Mouse (Mus musculus) thymus, postnatal 36 days (tissue): Measurements from ENCODE around the gene Enah.

ENCODE experiments used
- DNase-seq, 2 experiments: peaks; one replicate each; pipeline ENCODE4 v3.0.0; 2022; ENCODE audit warnings: mixed read lengths in 2 of 2

Enah gene

DNA sequence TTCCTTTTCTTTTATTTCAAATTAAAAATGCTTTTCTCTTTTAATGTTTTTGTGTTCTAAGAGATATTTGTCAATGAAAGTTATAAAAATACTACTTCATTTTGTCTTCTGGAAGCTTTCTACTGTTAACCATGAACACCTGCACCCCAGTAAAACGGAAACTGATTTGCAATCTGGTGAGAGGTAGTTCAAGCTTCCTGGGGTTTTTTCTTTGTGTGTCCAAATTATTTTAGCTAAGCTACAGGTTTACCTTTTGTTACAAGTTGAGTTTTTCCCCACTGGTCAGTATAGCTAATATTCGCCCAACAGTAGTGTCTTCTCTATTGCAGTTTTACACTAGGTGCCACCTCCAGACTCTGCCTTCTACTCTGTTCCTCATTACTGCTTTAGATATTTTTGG lies 62.1 kb downstream of the Enah start:
- no peak for DNase-seq

DNA sequence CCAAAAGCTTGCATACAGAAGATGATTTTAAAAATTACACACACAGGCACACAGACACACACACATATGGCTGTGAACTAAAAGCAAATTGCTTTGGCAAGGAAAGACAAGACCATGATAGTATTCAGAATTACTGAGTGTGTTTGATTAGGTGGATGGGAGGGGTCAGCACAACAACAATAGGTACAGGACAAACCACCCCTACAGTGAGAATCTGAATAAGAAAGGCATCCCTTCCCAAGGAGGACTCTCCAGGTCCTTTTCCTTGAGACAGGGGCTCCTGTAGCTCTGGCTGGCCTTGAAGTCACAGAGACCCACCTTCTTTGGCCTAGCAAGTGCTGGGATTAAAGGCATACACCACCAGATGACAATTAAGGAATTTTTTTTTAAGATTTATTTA lies 66.2 kb downstream of the Enah start:
- DNase-seq, result no peak

DNA sequence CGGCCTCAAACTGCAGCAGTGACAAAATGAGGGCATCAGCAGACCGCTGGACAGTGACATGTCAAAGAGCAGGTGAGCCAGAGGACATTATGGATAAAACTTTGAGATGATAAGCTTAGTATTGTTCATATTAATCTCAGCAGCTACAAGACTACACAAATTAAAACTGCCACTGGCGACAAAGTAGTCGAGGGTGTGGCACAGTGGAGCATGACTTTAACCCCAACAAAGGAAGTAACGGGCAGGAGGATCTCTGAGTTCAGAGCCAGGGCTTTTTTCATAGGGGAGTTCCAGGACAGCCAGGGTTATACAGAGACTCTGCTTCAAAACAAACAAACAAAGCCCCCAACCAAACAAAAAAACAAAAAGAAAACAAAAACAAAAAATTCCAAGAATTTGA lies 68.5 kb downstream of the Enah start:
- no peak for DNase-seq

DNA sequence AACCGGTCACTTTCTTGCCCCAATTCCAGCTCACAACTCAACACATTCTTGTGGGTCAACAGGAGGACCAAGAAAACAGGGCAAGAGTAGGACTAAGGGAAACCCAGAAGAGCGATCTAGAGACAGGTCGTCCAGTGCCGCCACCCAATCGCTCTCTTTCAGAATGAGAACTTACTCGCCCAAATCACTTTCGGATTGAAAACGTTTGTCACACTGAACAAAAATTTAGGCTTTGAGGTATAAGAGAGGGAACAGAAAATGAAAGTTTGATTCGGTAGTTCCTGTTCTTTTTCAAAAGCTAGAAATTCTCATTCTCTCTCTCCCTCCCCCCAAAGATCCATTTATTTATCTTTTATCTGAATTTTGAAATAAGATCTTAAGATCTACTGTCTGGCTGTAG lies 69.1 kb downstream of the Enah start:
- no peak for DNase-seq

DNA sequence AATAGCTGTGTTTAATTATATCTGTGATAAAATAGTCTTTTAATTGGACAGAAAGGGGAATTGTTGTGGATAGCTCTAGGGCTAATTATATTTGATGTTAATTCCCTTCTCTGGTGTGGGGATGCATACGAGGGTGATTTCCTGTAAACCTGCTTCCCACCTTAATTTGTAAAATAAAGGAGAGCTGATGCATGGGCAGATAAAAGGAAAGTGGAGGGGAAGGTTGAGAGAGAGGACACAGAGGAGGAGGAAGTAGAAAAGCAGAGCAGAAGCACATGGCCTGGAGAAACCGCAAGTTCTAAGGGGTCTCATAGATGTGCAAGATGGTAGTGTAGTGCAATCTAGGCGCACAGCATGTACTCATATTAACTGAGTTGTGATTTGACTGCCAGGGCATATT lies 71.6 kb downstream of the Enah start:
- no peak for DNase-seq

DNA sequence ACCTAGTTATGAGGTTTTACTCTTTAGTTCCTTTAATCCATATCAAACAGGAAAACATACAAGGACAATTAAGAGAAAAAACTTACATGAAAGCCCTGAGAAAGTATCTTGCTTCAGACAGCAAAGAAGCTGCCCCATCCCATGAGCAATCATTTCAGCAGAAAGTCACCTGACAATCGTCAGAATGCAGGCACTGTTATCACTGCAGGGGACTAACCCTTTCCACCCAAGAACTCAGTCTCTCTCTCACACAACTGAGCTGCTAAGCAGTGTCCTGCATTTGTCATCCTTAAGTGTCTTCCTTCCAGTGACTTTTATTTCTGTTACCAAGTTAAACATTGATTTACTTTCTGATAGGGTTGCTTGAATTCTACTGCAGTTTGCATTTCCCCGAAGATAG lies 82.7 kb downstream of the Enah start:
- no peak for DNase-seq

DNA sequence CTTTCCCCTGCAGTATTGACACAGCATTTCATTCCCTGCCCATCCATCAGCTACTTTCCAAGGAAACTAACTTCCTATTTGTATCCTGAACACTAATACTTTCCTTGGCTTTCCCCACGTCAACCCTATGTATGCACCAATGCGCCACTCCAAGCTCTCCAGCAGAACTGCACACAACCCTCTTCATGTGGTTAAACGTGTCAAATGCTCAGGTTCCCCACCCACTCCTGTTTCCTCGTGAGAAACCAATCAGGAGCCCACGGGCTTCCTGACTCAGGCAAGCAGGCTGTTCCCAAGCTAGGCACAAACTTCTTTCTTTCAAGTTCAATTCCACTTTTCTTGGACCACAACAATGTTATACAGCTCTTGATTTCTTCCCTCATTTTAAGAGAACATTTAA lies 91.4 kb downstream of the Enah start:
- DNase-seq, result no peak

DNA sequence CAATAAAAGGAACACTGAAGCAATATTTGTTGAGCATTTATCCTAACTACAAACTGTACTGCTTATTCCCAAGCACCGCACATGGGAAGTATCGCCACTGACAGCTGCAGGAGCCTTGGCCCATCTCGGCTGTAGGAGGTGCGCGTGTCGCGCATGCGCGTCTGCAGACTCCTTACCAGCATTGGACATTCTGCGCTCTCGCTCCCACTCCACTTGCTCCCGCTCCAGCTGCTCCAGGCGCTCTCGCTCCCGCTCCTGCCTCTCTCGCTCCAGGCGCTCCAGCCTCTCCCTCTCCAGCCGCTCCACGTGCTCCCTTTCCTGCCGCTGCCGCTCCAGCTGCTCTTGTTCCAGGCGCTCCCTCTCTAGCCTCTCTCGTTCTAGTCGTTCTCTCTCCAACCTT lies 96.4 kb downstream of the Enah start:
- DNase-seq, result peak in 1 of 2 experiments; percentile 8

DNA sequence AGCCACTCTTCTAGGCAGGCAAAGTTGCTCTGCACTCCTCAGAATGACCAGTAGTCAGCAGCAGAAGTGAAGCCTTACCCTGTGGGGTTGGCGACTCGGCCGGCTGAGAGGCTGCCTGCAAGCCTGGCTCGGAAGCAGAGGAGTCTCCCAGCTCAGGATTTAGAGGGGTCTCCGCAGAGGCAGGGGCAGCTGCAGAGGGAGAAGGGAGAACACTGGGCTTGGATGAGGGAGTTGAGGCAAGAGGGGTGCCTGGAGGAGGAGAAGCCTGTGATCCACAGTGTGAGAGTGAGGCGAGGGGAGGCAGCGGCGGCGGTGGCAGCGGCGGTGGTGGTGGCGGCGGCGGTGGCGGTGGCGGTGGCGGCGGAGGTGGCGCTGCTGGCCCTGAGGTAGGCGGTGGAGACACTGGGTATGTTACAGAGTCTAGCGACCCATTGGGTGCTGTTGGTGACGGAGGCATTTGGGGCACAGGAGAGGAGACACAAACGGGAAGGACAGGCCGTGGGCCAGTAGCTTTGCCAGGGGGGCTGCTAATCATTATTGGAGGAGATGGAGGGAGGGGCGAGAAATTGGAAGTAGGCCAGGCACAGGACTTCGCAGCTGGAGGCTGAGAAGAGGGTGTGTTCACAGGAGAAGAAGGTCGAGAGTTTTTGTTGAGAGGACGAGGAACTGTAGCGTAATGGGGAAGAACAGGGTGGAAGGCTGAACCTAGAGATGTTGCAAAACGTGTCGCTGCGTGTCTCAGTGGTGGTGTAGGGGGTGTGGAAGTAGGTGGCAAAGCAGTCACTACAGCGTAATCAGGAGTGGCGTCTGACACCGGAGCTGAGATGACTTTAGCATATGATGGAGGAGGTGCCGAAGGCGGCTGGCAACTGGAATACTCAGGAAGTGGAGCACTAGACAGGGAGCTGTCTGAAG lies 98.0 kb downstream of the Enah start:
- peak; percentile 7 to 8 for DNase-seq

DNA sequence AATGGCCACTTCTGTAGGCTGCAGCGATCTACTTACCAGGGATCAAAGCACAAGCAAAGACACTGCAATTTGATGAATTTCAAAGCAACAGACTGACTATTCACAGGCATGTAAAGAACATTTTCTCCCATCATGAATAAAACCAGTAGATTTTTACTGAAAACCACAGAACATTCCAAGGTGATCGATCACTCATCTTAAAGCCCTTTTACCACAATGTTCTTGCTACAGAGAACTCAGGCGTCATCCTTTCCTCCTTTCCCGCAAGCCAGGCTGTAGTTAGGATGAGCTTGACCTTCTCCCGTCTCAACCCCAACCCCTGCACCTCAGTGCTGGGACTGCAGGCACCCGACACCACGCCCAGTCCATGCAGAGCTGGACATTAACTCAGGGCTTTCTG lies 107.9 kb downstream of the Enah start:
- DNase-seq, result no peak

DNA sequence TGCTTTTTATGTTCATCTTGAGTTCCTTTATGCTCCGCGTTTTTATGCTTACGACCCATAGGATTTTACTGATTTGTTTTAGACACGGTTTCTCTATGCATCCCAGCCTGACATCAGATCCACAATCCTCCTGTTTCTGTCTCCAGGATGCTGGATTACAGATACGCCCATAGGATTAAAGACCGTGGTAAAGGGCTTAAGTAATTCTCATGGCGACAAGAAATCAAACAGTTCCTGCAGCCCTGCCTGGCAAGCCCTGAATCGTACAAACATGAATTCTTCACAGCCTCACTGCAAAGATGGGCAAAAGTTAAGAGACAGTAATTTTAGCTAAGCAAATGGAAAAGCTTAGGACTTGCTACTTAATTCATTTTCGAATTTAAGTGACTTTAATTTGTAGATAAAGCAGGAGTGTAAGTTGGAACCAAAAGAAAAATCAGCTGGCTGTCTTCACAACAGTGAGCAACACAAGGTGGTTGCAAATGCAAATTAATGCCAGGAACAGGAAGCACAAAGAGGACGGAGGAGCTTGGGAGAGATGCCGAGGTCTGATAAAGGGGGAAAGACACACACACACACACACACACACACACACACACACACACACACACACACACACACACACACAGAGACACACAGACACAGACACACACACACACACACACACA lies 118.0 kb downstream of the Enah start:
- no peak for DNase-seq

DNA sequence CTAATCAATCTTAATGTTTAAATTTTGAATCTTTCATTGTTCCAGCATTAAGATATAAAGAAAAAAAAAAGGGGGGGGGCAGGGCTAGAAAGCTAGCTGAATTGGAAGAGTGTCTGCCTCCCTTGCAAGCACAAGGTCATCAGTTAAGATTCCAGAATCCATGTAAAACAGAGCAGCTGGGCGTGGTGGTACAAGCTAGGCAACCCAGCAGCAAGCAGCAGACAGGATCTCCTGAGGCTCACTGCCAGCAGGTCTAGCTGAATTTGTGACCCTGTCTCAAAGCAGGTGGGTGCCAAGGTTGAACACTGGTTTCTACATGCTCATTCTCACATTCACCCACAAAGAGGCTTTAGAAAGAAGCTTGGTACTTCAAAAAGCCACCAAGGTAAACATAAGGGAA lies 118.9 kb downstream of the Enah start:
- no peak for DNase-seq

DNA sequence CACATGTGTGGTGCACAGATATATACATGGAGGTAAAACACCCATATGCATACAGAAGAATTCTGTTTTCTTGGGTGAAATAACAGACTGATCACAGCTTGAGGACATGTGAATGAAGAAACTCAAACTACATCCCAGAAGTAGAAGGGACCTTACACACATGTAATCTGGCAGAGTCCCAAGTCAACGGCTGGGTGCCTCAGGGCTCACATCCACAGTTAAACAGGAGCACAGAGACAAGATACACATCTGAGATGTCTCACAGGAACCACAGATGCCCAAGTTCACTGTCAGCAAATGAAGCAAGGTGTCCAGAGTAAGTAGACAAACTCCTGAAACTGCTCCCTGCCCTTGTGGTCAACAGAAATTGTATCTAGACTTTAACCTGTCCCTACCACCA lies 120.8 kb downstream of the Enah start:
- no peak for DNase-seq

DNA sequence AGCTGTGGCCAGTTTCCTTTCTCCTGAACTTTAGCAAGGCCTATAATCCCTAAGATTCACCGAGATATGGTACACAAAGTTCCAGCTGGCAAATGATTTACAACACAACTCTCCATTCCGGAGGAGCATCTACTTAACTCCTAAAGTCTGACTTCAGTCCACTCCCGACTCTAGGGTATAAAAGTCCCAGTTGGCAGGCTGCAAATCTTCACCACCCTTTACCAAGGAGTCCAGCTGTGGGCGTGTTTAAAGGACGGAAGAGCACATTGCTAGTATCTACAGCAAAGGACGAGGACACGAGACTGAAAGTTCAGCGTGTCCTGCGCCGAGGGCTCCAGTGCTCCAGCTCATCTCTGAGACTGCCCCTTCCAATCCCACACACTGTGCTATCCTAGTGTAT lies 122.8 kb downstream of the Enah start:
- DNase-seq, result no peak

DNA sequence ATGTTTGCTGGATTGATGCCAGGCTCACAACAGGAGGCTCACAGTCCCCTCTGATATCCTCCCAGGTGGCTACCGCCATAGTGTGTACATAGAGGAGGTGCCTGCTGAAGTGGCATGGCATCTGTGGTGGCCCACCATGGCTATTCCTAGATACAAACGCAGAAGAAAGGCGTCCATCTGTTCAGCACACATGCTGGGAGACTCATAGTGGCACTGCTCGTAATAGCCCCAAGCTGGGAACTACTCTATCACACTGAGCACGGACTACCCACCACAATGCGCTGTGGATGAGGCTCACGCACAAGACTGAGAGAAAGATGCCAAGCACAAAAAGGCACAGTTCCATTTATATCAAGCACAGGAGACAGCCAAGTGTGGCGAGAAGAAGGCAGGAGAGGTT lies 126.1 kb downstream of the Enah start:
- DNase-seq, result no peak

DNA sequence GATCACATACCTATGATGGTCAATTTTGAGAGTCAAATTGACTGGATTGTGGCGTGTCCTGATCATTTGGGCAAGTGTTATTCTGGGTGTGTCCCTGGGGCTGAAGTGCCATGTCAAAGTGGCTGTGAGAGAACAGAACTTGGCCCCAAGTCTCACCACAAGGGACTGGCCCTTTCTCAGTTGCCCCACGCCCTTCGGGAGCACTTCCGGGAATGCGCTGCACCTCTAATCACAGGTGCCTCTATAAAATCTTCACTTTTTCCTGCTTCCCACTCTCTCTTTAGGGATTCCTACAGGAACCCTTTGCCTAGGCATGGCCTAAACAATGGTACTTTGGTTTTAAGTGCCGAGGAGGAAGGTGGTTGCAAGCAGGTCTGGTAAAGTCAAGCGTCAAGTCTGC lies 130.1 kb downstream of the Enah start:
- no peak for DNase-seq

DNA sequence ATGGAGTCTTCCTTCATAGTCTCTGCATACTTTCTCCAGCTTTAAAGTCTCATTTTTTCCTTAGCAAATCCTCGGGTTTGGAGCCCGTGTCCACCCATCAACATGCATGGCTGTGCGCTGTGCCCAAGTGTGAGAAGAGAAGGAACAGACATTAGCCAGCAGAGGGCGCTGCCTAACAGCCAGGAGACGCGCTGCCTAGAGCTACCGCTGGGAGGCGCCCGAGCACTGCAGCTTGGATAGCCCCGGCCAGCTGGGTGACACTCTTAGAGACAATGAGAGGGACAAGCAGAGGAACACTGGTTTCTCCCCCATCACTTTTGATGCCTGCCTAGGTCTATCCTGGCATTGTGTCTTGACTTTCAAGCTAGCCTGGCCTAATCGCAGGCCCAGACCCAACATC lies 131.0 kb downstream of the Enah start:
- peak; percentile 83 to 89 for DNase-seq

DNA sequence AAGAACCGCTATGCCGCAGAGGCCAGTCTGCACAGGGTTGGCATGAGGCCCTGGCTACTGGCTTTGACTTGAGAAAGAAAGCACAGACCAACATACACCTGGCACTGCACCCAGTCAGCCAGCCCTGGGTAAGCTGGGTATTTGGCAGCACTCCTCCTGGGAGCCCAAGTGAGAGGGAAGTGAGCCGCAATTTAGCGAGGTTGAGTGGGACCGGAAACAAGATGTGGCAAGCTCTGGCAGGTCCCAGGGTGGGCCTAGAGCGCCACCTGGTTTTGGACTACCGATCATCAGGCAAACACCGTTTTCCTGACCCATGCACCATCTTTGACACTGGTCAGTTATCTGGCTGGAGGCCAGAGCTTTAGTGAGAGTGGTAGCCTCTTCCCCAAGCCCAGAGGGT lies 138.3 kb downstream of the Enah start:
- DNase-seq, result peak; percentile 82 to 83

DNA sequence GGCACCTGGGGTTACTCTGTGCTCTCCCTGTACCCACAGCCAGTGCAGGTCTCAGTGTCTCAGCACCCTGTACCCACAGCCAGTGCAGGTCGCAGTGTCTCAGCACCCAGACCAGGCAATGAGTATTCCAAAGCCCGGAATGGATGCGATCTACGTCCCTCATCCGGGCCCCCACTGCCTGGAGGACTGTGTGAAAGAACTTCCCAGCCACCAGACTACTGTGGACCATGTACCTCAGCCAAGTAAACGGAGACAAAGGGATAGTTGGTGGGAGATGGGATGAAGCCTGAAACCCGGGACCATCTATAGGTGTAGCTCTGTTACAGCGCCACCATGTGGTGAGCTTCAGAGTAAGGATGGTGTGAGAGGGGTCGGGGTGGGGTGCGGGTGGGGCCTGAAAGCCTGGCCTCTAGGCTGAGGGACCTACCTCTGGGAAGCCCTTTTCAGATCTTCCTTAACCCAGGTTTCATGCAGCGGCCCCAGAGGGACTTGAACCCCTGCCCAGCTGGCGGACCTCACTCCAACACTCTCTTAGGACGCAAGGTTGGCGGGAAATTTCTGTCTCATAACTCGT lies 139.0 kb downstream of the Enah start:
- peak; percentile 40 to 54 for DNase-seq

DNA sequence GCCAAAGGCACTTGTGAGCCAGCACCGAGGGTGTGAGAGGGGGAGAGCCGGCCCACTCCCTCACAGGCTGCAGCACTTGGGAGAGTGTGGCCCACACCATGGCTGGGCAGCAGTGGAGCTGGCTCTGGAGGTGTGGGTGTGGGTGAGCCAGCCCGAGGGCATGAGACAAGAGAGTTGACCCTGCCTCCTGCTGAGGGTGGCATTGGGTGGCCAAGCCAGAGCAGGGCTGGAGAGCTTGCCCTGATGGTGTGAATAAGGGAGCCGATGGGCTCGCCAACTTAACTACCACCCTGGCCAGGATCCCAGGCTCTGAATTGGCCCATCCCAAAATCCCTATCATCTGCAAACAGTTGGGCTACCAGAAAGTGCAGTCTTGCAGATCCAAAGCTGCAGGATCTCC lies 141.4 kb downstream of the Enah start:
- no peak for DNase-seq

DNA sequence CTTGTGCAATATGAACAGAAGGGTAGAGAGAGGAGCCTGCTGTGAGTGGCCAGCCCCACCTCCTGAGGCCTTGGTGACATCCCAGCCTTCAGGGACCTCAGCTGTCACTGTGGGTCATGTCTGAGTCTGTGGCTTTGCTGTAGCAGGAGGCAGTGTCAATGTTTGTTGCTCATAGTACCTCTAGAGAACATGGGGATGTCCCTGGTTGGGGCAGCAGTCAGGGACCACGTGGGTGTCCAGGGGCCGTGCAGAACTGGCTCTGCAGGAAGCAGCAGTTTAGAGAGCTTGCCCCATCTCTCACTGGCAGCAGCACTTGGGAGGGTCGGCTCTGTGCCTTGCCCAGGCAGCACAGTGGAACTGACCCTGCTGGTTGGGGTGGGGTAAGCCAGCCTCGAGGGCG lies 142.7 kb downstream of the Enah start:
- DNase-seq, result no peak

DNA sequence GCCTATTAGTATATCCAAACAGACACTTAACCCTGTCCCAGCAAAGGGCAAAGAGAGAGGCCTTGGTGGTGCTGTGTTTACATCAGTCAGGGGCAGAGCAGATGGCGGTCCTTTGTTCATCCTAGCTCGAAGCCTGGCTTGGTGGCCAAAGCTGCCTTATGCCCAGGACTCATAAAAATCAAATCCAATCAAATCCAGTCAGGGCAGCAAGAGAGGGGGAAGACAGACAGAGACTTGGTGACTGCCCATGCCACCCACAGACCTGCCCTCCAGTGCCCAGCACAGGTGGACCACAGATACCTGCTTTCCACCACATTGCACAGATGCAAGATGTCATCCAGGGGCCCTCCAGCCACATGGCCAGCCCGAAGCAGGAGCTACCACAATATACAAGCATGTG lies 143.1 kb downstream of the Enah start:
- no peak for DNase-seq

DNA sequence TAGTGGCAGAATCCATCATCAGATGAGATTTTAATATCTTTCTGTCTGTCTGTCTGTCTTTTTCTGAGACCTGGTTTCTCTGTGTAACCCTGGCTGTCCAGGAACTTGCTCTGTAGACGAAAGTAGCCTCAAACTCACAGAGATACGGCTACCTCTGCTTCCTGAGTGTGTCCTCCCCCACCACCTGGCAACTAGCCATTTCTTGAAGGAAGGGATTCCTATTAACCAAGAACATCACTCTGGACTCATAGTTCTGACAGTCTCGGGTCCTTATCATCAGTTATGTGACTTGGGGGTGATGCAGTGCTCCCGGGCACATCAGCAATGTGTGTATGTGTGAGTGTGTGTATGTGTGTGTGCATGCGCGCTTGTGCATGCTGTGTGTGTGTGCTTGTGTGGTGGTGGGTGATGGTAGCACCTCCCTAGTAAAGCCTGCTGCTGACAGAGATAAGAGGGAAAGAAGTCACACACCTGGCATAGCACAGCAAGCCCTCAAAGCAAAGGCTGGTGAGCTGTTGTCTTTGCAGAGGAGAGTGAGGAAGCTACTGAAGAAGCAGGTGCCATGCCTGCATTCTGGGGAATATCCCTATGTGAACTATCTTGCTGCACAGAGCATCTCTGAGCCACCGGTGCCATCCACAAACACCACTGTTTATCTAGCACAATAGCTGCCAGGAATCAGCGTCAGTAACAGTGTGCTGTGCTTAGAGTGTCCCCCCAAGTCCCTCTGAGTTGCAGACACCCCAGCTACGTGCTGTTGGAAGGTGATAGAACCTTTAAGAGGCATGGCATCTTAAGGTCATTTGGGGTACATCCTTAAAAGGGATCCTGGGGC lies 146.5 kb downstream of the Enah start:
- DNase-seq, result peak; percentile 56 to 78
